Mouse (Mus musculus): ENCODE measurements around the gene Olfr1410.

DNA sequence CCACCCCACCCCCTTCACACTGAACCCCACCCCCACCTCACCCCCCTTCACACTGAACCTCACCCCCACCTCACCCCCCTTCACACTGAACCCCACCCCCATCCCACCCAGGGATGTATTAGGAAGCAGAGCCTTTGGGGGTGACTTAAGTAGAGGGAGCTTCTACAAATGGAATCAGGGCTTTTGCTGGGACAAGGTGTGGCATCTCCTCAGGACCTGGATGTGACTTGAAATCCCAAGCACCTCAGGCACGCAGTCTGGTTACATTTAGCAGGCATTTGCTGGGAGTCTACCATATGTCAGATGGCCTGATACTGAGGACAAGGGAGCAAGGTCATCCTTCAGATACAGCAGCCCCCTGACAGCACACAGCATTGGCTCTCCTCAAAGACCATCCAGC lies 29.0 kb downstream of the Olfr1410 start:
- TF ChIP-seq CTCF (conservative IDR thresholded peaks at IDR 0.05; ENCODE audit: insufficient read depth, insufficient read length, low read depth, low read length) (no peak), POLR2A (IDR thresholded peaks at IDR 0.05; ENCODE audit: low read depth, low read length) (no peak)

All from kidney, adult 2 months (tissue).